Mouse (Mus musculus): Measurements from ENCODE around the gene Tnni1. TPM values are rescaled to one million over a fixed set of nuclear protein-coding genes. Genes with fewer than 3 reads are reported as not detected.

The Tnni1 gene
- not detected for total RNA-seq (2023)

GRCm38 (mm10) chr1:135778780-135779535, at the start of gene Tnni1:
TSS of gene Tnni1 (plus strand) at chr1:135779434.

GRCm38 (mm10) chr1:135765645-135766591, 13.3 kb upstream of the Tnni1 start, which contains the start of gene Phlda3:
TSS of gene Phlda3 (plus strand) at chr1:135766119.

DNA sequence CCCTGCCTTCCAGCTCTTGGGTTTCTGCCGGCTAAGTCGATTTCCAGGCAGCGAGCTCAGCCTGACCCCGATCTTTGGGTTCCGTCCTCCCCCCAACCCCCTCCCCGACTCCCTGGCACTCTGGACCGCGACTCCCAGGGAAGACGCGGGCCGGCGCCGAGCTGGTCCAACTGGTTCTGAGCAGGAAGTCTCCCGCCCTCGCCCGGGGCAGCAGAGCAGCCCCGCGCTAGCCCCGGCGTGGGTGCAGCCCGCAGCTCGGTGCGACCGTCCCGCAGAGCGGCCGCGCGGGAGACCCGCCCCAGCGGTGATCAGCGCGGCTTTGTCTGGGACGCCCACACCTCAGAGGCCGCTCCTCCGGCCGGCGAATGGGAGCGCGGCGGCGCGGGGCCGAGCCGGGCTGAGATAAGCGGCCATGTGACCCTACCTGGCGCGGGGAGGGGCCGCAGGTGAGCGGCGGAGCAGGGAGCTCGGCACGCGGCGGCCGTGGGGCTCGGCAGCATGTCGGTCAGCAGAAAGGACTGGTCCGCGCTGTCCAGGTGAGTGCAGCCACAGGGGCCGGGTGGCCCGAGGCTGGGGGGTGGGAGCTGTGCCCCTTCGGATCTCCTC, 39.4 kb downstream of the Tnni1 start, which contains the start of gene Lad1:
TSS of gene Lad1 (plus strand) at position 118 of the 606 bp plus-strand sequence.

GRCm38 (mm10) chr1:135835716-135836483, 56.7 kb downstream of the Tnni1 start, which contains the start of gene Tnnt2:
TSS of gene Tnnt2 (plus strand) at chr1:135836354.

Other genes starting within 250 kb of the Tnni1 start
- 1 to 10 TPM in 1 of 2 experiments, under 1 TPM in 1; 0.03 to 1.0 TPM for gene Nav1, start 172.1 kb upstream of the Tnni1 start, total RNA-seq (2023)
- gene Csrp1, start 59.4 kb upstream of the Tnni1 start, total RNA-seq (2023) = 10 to 100 TPM; 27.0 to 28.2 TPM
- not detected for gene Phlda3, start 13.3 kb upstream of the Tnni1 start, total RNA-seq (2023)
- gene Lad1, start 39.2 kb downstream of the Tnni1 start, total RNA-seq (2023) = not detected
- gene Tnnt2, start 56.9 kb downstream of the Tnni1 start, total RNA-seq (2023) = not detected
- gene Pkp1, start 139.8 kb downstream of the Tnni1 start, total RNA-seq (2023) = not detected
- under 1 TPM in 1 of 2 experiments, not detected in 1; 0.15 TPM for gene Igfn1, start 226.9 kb downstream of the Tnni1 start, total RNA-seq (2023)
- gene Tmem9, start 228.7 kb downstream of the Tnni1 start, total RNA-seq (2023) = 10 to 100 TPM; 11.4 to 14.3 TPM

Data from B cell, adult 67 days (primary cell).